Mouse (Mus musculus): ENCODE measurements around the gene Cdc40.
"Not testable (repeated sequence)": the region's sequence is repeated elsewhere in the genome, so short reads cannot be mapped to it uniquely, and the experiment has no call there.

Cdc40 gene

DNA sequence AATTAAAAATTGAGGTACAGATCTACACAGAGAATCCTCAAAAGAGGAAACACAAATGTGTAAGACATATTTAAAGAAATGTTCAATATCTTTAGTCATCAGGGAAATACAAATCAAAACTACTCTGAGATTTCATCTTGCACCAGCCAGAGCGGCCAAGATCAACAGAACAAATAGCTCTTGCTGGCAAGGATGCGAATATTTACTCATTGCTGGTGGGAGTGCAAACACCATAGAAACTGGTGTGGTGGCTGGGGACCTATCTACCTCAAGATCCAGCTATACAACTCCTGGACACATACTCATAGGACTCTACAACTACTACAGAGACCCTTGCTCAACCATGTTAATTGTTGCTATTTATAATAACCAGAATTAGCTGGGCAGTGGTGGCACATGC is 11.8 kb downstream of the Cdc40 start:
- in situ Hi-C loops (cut with MboI; ENCODE audit: low sequenced_read_pairs), result no loop called here

DNA sequence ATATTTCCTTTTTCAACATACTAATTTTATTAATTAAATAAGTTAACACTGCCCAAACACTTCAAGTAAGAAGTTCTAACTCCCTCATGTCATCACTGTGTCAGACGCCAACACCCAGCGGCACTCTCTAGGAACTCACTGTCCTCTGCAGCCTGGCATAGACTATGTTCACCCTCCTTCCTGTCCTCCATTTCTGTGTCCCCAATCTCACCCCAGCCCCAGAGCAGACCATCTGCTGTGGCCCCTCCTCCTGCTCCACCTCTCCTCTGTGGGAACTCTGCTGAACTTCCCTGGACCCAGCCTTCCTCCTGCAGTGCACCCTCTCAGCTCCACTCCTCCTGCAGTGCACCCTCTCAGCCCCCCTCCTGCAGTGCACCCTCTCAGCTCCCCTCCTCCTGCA is 15.0 kb downstream of the Cdc40 start:
- in situ Hi-C loops (cut with MboI; ENCODE audit: low sequenced_read_pairs), result no loop called here

DNA sequence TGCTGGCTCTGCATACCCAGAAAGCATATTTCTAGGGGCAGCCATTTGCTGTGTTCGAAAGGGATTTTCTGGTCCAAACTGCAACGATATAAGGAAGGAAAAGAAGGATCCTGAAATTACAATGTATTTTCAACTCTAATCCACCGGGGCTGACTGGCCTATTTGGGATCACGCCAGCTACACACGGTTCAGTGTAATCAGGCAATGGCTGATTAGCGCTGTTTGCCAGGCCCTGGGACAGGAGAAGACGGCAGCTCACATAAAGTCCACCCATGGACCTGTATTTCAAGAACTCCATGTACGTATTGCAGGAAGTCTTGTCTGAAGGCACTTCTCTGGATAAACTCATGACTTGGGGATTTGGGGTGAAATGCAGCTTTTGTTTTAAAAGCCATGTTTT is 25.5 kb downstream of the Cdc40 start:
- in situ Hi-C loops (cut with MboI; ENCODE audit: low sequenced_read_pairs), result no loop called here

DNA sequence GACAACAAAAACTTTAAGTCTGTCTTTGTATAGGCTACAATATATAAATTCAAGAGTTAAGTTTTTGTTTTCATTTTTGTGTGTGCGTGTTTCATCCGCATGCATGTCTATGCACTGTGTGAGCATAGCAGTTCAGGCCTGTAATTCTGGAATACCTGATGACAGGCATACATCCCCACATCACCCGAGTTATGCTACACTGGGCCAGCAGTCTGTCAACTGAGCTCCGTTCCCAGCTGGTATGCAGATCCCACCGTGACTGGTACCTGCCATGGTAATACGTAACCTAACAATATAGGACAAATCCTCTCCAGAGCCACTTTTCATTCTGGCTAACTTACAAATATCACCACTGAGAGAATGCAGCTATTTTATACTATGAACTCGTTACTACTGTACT is 26.4 kb downstream of the Cdc40 start:
- in situ Hi-C loops (cut with MboI; ENCODE audit: low sequenced_read_pairs), result no loop called here

DNA sequence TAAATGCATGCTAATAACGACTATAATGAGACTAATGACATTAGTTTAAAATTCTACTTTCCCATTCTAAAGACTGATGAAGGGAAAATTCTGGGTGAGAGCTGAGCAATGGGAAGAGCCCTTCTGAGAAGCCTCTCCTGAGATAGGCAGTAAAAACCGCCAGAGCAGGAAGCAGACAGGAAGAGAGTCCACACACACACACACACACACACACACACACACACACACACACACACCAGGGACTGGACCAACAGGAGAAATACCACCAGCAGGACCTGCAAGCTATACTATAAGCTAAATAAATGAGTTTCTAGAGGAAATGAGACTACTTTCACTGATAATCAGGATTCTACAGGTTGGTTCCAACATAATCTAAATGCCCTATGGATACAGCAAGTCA is 27.5 kb downstream of the Cdc40 start:
- in situ Hi-C loops (cut with MboI; ENCODE audit: low sequenced_read_pairs), result no loop called here

DNA sequence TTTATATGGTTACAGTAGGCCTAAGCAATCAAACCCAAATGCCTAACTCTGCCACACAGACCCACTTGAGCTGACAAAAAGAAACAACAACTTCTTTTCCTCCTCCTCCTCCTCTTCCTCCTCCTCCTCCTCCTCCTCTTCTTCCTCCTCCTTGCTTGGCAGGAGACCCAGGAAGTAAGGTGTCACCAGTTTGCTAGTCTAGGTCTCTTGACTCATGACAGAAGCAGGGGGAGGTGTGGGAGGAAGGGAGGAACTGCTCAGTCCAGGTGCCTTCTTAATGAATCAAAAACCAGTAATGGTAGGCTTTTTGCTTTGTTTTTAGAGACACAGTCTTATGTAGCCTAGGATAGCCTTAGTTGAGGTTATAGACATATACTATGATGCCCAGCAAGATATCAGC is 32.0 kb downstream of the Cdc40 start:
- in situ Hi-C loops (cut with MboI; ENCODE audit: low sequenced_read_pairs), result no loop called here

DNA sequence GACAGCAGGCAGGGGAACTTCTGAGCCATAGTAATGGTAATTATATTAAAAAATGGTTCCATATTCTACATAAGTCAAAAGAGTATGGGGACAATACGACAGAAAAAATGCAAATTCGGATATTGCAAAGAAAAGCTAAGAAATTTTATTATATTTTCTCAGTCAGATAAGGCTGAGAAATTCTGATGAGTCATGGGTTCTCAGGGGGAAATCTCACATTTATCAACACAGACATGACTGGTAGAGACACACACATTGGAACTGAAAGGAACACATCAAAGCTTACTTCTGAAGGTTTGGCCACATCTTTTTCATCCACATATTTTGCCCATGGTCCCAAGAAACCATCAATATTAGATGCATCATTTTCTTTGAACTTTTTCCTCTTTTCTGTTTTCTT is 32.5 kb downstream of the Cdc40 start:
- in situ Hi-C loops (cut with MboI; ENCODE audit: low sequenced_read_pairs), result no loop called here

DNA sequence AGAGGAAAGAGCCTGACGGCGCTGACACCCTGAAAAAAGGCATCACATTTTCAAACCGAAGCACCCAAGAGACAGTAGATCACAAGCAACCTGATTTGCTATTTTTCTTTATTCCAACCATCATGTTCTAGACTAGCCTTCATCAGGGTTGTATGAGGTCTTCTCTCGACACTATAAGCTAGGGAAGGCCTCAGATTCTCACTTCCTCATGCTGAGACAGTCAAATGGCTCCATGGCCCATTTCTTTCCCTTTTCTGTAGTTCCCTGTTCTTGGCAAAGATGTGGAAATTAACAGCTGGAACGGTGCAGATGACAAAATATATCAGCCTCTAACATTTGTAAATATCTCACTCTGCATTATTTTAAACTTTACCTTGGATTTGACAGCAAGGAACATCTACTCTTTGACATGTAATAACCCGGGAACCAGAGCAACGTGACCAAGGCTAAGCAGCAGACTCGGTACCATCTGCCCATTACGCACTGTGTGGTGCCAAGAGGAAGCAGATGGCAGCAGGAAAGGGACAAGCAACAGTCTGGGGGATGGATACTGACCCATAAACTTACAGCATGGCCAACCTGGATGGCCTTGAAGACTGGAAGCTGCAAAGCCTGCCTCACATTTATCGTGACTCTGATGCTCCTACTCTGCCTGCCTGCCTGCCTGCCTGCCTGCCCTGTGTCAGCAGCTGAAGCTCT is 35.8 kb downstream of the Cdc40 start:
- in situ Hi-C loops (cut with MboI; ENCODE audit: low sequenced_read_pairs), result no loop called here

DNA sequence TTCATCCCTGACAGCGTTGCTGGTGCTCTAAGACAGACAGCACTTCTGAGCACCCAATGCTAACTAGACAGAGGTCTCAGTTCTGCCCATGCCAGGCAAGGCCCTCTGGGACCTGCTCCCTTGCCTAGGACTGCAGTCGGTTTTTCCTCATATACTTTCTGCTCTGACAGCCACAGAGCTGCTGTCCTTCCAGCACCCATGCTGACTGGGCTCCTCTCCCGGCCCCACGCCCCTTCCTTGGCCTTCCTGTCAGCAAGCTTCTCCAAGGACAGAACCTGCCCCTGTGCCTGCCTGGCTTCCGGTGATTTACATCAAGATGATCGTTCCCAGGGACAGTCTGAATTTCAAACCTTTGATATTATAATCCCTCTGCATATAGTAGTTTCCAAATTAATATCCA is 37.5 kb downstream of the Cdc40 start:
- in situ Hi-C loops (cut with MboI; ENCODE audit: low sequenced_read_pairs), result no loop called here

DNA sequence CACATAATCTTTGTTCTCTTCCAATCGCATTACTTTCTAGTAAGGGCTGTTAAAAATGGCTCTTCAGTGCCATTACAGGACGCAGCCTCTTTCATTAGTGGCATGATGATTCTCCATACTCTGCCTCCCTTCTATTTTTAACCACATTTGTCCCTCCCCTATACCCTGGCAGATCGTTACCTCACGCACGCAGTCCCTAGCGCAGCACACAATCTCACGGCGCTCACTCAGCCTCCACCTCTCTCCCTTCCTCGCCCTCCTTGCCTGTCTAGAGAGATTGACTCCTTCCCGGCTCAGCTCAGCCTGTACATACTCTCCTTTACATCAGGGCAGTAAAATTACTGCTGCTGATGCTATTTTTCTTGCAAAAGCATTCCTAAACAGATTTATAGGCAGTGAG is 38.6 kb downstream of the Cdc40 start:
- in situ Hi-C loops (cut with MboI; ENCODE audit: low sequenced_read_pairs), result no loop called here

DNA sequence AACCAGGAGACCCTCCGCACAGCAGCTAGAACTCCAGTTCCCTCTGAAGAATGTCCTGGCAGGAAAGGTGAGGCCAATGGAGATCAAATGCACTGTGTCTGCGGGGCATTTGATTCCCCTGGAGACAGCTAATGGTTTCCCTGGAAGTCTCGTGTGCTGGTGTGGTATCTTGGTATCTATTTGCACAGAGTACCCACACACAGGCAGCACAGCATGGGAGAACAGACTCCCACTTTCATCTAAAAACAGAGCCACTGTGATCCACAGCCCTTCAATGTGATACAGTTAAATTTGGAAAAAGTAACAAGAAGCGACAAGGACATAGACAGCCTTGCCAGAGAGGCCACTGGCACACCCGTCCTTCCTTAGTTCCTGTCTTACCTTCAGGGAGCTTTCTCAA is 39.3 kb downstream of the Cdc40 start:
- in situ Hi-C loops (cut with MboI; ENCODE audit: low sequenced_read_pairs), result no loop called here

DNA sequence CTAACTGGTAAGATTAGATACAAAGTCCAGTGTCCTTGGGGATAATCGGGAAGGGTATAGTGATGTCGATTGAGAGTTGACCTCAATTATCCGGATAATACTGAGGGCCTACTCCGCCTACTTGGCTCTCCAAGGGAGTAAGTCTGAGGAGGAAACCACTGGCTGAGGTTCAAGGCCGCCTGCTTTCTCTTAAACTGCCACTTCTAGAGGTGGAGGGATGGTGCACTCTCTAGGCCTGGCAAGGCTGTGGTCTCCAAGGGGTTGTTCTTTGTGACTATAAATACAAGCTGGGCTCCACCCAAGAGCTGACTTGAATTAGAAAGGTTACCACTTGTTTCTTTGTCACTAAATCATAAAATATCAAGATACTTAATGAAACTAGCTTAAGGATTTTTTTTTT is 43.0 kb downstream of the Cdc40 start:
- in situ Hi-C loops (cut with MboI; ENCODE audit: low sequenced_read_pairs), result no loop called here

DNA sequence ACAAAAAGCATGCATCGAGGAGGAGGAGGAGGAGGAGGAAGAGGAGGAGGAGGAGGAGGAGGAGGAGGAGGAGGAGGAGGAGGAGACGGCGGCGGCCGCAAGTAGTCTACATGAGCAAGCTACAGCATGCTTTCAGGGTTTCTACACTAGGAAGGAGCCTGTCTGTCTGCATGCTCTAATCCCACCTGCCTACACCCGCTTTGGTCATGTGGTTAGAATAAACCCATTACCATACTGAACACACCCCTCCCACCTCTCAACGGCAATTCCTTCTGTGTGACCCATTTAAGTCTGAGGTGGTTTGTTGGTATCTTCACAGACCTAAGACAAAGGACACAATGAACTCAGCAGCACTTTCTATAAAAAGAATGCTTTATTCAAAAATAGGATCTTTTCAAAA is 51.8 kb downstream of the Cdc40 start:
- in situ Hi-C loops (cut with MboI; ENCODE audit: low sequenced_read_pairs), result no loop called here

DNA sequence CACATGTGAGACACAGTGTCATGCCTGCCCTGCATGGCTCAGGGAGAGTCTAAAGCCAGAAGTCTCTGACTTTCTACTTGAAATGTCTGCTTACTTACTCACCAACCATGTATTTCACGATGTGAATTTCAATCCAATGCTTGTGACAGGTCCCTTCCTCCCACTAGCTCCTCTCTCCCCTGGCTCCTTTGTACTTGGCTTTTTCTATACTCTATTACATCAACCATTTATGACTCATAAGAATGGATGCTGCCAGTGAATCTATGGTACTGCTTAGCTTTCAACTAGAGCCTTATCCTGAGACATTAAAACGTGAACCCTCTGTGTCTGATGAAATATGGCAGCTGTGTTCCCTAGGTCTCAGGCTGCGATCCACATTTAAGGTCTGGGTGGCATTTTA is 52.8 kb downstream of the Cdc40 start:
- in situ Hi-C loops (cut with MboI; ENCODE audit: low sequenced_read_pairs), result no loop called here

DNA sequence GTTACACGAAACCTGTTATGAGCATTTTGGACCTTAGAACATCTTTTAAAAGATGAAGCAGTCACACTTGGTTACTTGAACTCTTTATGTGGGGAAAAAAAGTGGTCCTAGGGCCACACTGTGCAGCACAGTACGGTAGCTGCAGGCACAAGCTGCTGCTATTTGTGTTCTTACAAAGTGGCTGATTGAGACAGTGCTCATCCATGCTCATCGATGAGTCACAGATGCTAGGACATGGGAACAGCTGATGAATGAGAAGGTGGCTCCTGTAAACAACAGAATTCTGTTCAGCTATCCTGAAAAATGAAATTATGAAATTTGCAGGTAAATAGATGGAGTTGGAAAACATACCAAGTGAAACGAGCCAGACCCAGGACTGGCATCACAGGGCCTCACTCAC is 55.4 kb downstream of the Cdc40 start:
- in situ Hi-C loops (cut with MboI; ENCODE audit: low sequenced_read_pairs), result no loop called here

DNA sequence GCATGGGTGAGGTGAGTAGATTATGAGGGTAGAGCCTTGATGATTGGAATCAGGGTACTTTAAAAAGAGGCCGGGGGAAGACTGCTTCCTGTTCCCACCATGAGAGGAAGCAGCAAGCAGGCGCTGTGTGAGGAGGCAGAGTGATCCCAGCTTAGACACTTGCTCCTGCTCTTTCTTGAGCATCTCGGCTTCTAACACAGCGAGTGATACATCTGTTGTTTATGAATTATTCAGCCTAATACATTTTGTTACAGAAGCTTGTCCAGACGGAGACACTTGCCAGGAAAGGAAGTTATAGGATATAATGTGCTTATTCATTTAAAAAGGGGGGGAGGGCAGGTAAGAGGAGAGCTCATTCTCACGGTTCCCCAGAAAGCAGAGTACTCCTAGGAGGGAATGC is 57.2 kb downstream of the Cdc40 start:
- in situ Hi-C loops (cut with MboI; ENCODE audit: low sequenced_read_pairs), result no loop called here

DNA sequence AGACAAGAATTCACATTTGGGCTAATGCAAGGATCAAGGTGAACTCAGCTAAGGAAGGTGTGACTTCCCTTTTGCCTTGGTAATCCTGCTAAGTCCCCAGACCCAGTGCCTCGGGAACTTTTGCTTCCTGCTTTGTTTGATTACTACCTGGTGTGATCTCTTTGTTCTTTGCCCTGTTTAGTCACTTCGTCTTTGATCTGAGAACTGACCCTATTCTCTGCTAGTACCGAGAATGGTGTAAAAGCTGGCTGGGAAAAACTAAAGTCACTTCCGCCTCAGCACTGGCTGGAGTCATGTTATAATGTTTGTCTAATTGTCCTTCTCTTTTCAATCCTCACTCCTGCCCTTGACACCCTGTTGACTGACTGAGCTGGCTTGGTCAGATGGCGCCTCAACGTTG is 66.6 kb downstream of the Cdc40 start:
- in situ Hi-C loops (cut with MboI; ENCODE audit: low sequenced_read_pairs), result no loop called here

DNA sequence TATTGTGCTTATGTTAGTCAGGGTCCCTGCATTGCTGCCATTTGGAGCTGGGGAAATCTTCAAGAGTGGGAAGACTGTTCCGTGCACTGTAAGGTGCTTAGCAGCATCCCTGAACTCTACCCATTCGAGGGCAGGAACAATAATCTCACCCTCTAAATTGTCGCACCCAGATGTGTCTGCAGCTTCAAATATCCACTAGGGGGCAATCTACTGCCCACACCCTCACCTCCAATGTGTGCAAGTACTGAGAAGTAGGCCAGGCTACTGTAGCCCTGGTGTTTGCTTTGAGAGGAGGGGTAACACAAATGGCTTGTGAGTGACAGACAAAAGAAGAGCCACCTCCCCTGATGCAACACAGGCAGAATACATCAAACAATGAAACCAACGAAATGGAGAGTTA is 69.5 kb downstream of the Cdc40 start:
- in situ Hi-C loops (cut with MboI; ENCODE audit: low sequenced_read_pairs), result no loop called here

DNA sequence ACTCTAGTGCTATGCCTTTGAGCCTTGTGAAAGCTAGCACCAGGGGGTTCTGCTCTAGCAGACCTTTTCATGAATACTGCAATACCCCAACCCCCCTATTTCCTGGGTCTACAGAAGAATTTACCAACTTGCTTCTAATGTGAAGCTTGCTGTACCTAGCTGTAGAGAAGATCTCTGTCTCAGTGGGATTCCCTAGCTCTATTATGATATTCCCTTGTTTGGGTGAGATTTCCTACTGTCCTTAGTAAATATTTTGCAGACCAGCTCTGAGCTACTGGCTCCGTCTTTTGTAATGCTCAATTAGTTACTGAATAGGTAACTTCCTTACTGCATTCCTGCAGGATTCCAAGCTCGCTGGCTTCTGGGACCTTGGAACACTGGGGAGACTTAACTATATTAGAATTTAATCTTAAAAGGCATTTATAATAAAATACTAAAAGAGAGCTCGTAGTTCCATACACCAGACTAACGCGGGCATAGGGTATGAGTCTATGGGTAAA is 73.7 kb downstream of the Cdc40 start:
- in situ Hi-C loops (cut with MboI; ENCODE audit: low sequenced_read_pairs), result not testable (repeated sequence)

DNA sequence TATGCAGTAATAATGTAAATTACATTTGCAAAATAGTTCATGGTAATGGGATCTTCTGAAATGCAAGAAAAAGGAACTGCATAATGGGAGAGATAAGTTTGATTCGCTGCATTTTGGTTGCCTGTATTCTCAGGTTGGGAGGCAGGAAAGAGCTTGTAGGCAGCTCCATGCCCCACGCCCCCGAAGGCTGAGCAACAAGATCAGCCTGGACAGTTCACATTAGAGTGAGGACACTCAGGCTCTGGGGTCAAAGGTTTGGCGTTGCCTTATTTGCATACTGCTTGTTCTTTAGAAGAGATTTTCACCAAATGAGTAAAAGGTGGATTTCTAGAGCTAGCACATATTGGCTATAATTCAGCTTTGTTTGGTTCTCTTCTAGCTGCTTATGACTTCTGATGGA is 76.9 kb downstream of the Cdc40 start:
- in situ Hi-C loops (cut with MboI; ENCODE audit: low sequenced_read_pairs), result no loop called here

DNA sequence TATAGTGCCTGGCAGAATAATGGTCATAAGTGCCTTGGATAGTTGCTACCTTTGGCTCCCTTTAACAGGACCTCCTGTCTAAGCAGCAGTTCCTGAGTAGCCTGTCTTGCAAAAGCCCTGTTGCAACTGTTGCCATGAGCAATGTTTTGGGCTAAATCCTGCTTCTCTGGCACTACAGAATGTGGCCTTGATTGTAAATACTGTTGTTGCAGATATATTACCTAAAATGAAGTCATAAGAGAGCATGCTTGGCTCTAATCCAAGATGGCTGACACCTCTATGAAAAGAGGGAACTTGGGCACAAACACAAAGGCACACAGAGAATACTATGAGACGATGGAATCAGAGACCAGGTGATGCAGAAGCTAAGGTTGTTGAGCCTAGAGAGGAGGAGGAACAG is 77.9 kb downstream of the Cdc40 start:
- in situ Hi-C loops (cut with MboI; ENCODE audit: low sequenced_read_pairs), result no loop called here

DNA sequence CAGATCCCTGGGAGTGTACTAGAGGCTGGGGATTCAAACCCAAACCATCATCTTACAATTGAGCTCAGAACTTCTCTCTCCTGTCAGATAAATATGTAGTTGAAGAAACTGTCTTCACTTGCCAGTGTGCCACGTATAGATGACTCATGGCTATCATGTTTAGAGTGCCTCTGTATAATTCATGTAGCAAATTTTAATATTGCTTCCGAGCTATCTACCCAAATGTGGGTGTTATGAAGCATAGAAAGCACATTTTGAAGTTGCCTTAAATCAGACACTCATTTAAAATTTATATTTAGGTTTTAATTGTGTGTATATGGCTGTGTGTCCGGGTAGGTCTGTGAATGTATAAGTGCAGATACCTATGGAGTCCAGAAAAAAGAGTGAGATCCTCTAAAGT is 91.0 kb downstream of the Cdc40 start:
- in situ Hi-C loops (cut with MboI; ENCODE audit: low sequenced_read_pairs), result no loop called here

DNA sequence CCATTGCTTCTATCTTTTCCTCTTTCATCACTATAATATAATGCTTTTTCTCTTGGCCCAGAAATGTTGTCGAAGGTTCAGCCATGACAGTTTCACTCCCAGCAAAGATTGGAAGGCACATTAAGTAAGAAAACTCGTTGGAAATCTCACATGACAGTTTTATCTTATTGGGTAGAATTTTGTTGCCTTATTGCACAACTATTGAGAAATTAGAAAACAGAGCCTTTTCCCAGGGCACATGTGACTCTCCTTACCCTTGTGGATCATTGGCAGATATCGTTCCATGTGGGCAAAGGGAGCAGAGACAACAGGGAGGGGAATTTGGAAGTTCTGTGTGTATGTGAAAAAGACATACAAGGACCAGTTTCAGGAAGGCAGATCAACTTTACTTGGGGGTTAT is 92.7 kb downstream of the Cdc40 start:
- in situ Hi-C loops (cut with MboI; ENCODE audit: low sequenced_read_pairs), result no loop called here

Data from CH12F3 (cell line).